Mouse (Mus musculus): ENCODE measurements at regions not wholly inside any gene's neighbourhood (a gene's known extent, or its start where the extent isn't known, plus 50 kb on each side); places are given as distances from the start of the nearest gene placed in this dataset.
"Not testable (repeated sequence)": the region's sequence is repeated elsewhere in the genome, so short reads cannot be mapped to it uniquely, and the experiment has no call there.

DNA sequence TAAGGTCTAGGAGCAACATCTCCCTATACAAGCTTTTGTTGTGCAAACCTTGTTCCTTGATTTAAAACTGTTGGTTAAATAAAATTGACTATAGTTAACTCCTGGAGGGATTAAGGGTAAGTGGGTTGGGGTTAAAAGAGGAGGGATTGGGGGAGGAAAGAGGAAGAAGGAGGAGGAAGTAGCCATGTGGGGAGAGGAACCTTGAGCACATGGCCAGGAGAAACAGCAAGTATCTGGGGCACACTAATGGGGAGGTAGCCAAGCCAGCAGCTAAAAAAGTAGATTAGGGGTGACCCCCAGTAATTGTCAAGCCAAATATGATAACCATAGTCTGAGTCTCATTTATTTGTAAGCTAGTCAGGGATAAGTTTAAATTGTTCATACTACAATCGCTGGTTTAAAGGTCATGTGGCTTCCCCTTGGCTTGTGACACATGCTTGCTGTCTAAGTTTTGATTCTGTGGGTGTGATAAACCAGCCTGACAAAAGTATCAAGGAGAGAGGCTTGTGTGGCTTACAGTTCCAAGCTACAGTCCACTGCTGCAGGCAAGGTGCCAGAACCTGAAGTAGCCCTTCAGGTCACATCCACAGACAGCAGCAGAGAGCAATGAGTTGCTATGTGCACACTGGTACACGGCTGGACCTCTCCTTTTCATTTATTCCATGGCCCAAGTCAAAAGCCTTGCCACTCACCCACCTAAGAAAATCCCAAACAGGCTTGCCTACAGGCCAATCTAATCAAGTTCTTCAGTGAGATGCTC lies 189.8 kb downstream of the Tcp10c start:
- H3K4me1 ChIP-seq (ENCODE audit: insufficient read depth): no peaks in the 10 kb centered on the region
- peak; percentile 37 for DNase-seq
- H3K4me2 ChIP-seq: no peak overlapping the region
- no peak overlapping the region for H3K9ac ChIP-seq
- no peak overlapping the region for H3K4me3 ChIP-seq (ENCODE audit: low read depth, low read length)
- H3K27ac ChIP-seq (ENCODE audit: low read depth): no peak overlapping the region
- ATAC-seq (ENCODE audit: insufficient read depth): no peak
- H3K36me3 ChIP-seq (ENCODE audit: insufficient read depth): no peaks in the 10 kb centered on the region
- 56% methylated on average over 2 of the region's 2 CpGs for WGBS
- 0 out of 2 replicates have a peak, but pooled peaks have one; percentile 16 for TF ChIP-seq CTCF (IDR thresholded peaks at IDR 0.05; ENCODE audit: low read depth)
- peaks cover 43% of the 10 kb centered on the region for H3K9me3 ChIP-seq (ENCODE audit: low read depth, low read length)
- no peaks in the 10 kb centered on the region for H3K27me3 ChIP-seq (ENCODE audit: insufficient read depth, low read length)

GRCm38 (mm10) chr17:13546249-13546648 lies 191.9 kb downstream of the Tcp10c start:
- no peak for DNase-seq
- Histone ChIP-seq H3K4me1 (ENCODE audit: insufficient read depth) (no peaks in the 10 kb centered on the region), H3K4me2 (no peak overlapping the region), H3K27me3 (ENCODE audit: insufficient read depth, low read length) (no peaks in the 10 kb centered on the region), H3K27ac (ENCODE audit: low read depth) (no peak overlapping the region), H3K9ac (no peak overlapping the region), H3K9me3 (ENCODE audit: low read depth, low read length) (peaks cover 44% of the 10 kb centered on the region), H3K36me3 (ENCODE audit: insufficient read depth) (no peaks in the 10 kb centered on the region), H3K4me3 (ENCODE audit: low read depth, low read length) (no peak overlapping the region)
- ATAC-seq (ENCODE audit: insufficient read depth): no peak
- TF ChIP-seq CTCF (IDR thresholded peaks at IDR 0.05; ENCODE audit: low read depth): no peak
- WGBS: 59% methylated on average over 3 of the region's 3 CpGs

DNA sequence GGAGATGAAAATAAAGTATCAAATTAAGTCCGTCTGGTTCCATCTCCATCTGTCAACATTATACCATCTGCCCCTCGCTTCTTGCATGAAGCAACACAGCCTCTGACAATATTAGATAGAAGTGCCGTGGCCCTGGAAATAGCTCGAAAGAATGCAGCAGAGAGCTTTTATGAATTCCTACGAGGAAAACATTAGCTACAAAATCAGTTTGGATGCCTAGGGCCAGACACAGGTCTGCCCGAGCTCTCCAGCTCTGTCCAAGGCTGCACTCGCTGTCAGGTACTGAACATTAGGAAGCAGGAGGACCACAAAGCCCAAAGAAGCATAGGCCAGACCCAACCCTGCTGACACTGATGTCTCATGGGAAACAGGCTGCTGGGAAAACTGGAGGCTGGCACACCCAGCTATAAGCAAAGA lies 192.3 kb downstream of the Tcp10c start:
- 74% methylated on average over 7 of the region's 7 CpGs for WGBS
- no peaks in the 10 kb centered on the region for H3K36me3 ChIP-seq (ENCODE audit: insufficient read depth)
- no peak for ATAC-seq (ENCODE audit: insufficient read depth)
- no peaks in the 10 kb centered on the region for H3K4me1 ChIP-seq (ENCODE audit: insufficient read depth)
- no peak overlapping the region for H3K4me2 ChIP-seq
- H3K27ac ChIP-seq (ENCODE audit: low read depth): no peak overlapping the region
- no peaks in the 10 kb centered on the region for H3K27me3 ChIP-seq (ENCODE audit: insufficient read depth, low read length)
- no peak overlapping the region for H3K9ac ChIP-seq
- peaks cover 45% of the 10 kb centered on the region for H3K9me3 ChIP-seq (ENCODE audit: low read depth, low read length)
- no peak overlapping the region for H3K4me3 ChIP-seq (ENCODE audit: low read depth, low read length)
- no peak for TF ChIP-seq CTCF (IDR thresholded peaks at IDR 0.05; ENCODE audit: low read depth)
- DNase-seq: no peak

DNA sequence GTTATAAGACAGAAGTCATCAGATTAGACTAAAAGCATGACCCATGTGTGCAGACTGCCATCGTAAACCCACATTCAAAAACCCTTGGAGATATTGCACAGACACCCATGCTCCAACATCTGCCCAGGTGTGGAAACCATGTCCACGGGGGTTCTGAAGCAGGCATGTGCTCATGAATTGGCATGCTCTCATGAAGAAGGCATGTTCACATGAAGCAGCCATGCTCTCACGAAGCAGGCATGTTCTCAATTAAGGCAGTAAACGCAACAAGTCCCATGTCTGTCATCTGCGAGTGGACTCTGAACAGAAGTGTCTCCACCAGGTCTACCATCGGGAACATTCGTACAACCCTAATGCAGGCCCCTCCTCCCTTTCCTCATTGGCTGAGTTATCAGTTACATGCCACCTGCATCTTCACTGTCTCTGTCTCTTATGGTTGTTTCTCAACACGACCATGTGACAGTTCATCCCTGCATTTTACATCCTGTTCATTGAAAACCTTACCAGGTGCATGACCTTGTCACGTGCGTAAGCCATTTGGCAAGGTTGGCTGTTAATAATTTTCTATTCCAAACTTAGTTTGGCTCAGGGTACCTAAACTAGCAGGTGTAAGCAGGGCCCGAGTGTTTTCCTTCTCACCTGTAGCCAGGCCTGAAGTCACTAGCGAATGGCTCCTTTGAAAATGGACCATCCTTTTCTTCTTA lies 193.4 kb downstream of the Tcp10c start:
- Histone ChIP-seq H3K4me1 (ENCODE audit: insufficient read depth) (no peaks in the 10 kb centered on the region), H3K27me3 (ENCODE audit: insufficient read depth, low read length) (no peaks in the 10 kb centered on the region), H3K9ac (no peak overlapping the region), H3K9me3 (ENCODE audit: low read depth, low read length) (peaks cover 47% of the 10 kb centered on the region), H3K4me3 (ENCODE audit: low read depth, low read length) (no peak overlapping the region), H3K4me2 (no peak overlapping the region), H3K36me3 (ENCODE audit: insufficient read depth) (no peaks in the 10 kb centered on the region), H3K27ac (ENCODE audit: low read depth) (no peak overlapping the region)
- no peak for ATAC-seq (ENCODE audit: insufficient read depth)
- WGBS: 63% methylated on average over 12 of the region's 12 CpGs
- no peak for DNase-seq
- no peak for TF ChIP-seq CTCF (IDR thresholded peaks at IDR 0.05; ENCODE audit: low read depth)

GRCm38 (mm10) chr17:13549975-13550895 lies 195.9 kb downstream of the Tcp10c start:
- H3K4me1 ChIP-seq (ENCODE audit: insufficient read depth): no peaks in the 10 kb centered on the region; the same call in 1 of the 2 replicates

GRCm38 (mm10) chr17:13550896-13551267 lies 196.5 kb downstream of the Tcp10c start:
- not testable (repeated sequence) for H3K4me3 ChIP-seq (ENCODE audit: low read depth, low read length); H3K27me3 ChIP-seq (ENCODE audit: insufficient read depth, low read length); DNase-seq; H3K36me3 ChIP-seq (ENCODE audit: insufficient read depth); H3K4me2 ChIP-seq; H3K27ac ChIP-seq (ENCODE audit: low read depth); H3K9ac ChIP-seq; H3K4me1 ChIP-seq (ENCODE audit: insufficient read depth)
- H3K9me3 ChIP-seq (ENCODE audit: low read depth, low read length): peaks cover 32% of the 10 kb centered on the region
- peak; percentile 36; the same call in 1 of the 2 replicates for ATAC-seq (ENCODE audit: insufficient read depth)

More at GRCm38 (mm10) chr17:13549975-13550895, 195.9 kb downstream of the Tcp10c start:
- ATAC-seq (ENCODE audit: insufficient read depth): peak; percentile 70; the same call in 1 of the 2 replicates
- H3K9me3 ChIP-seq (ENCODE audit: low read depth, low read length): peaks cover 35% of the 10 kb centered on the region
- H3K27me3 ChIP-seq (ENCODE audit: insufficient read depth, low read length): no peaks in the 10 kb centered on the region
- no peaks in the 10 kb centered on the region for H3K36me3 ChIP-seq (ENCODE audit: insufficient read depth)
- no peak for TF ChIP-seq CTCF (IDR thresholded peaks at IDR 0.05; ENCODE audit: low read depth)
- WGBS: 61% methylated on average over 9 of the region's 9 CpGs
- no peak overlapping the region for H3K4me2 ChIP-seq
- no peak overlapping the region for H3K4me3 ChIP-seq (ENCODE audit: low read depth, low read length)
- H3K9ac ChIP-seq: no peak overlapping the region
- peak; percentile 45 for DNase-seq
- no peak overlapping the region for H3K27ac ChIP-seq (ENCODE audit: low read depth)

DNA sequence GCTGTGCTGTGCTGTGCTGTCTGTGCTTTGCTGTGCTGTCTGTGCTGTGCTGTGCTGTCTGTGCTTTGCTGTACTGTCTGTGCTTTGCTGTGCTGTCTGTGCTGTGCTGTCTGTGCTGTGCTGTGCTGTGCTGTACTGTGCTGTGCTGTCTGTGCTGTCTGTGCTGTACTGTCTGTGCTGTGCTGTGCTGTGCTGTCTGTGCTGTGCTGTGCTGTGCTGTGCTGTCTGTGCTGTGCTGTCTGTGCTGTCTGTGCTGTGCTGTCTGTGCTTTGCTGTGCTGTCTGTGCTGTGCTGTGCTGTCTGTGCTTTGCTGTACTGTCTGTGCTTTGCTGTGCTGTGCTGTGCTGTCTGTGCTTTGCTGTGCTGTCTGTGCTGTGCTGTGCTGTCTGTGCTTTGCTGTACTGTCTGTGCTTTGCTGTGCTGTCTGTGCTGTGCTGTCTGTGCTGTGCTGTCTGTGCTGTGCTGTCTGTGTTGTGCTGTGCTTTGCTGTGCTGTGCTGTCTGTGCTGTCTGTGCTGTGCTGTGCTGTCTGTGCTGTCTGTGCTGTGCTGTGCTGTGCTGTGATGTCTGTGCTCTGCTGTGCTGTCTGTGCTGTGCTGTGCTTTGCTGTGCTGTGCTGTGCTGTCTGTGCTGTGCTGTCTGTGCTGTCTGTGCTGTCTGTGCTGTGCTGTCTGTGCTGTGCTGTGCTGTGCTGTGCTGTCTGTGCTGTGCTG lies 197.5 kb downstream of the Tcp10c start:
- H3K4me3 ChIP-seq (ENCODE audit: low read depth, low read length); H3K27ac ChIP-seq (ENCODE audit: low read depth); H3K4me1 ChIP-seq (ENCODE audit: insufficient read depth); H3K9ac ChIP-seq; H3K4me2 ChIP-seq; H3K27me3 ChIP-seq (ENCODE audit: insufficient read depth, low read length); H3K36me3 ChIP-seq (ENCODE audit: insufficient read depth): not testable (repeated sequence)
- ATAC-seq (ENCODE audit: insufficient read depth) (peak; percentile 46; the same call in 1 of the 2 replicates), DNase-seq (peak; percentile 41)
- H3K9me3 ChIP-seq (ENCODE audit: low read depth, low read length): peaks cover 26% of the 10 kb centered on the region

- H3K9me3 ChIP-seq (ENCODE audit: low read depth, low read length): peaks cover 25% of the 10 kb centered on the region
- not testable (repeated sequence) for H3K27ac ChIP-seq (ENCODE audit: low read depth); H3K27me3 ChIP-seq (ENCODE audit: insufficient read depth, low read length); DNase-seq; H3K4me3 ChIP-seq (ENCODE audit: low read depth, low read length); H3K4me2 ChIP-seq; H3K36me3 ChIP-seq (ENCODE audit: insufficient read depth); H3K4me1 ChIP-seq (ENCODE audit: insufficient read depth); H3K9ac ChIP-seq
- ATAC-seq (ENCODE audit: insufficient read depth): peak; percentile 35; the same call in 1 of the 2 replicates
Observed at GRCm38 (mm10) chr17:13552840-13553239, 198.5 kb downstream of the Tcp10c start.

DNA sequence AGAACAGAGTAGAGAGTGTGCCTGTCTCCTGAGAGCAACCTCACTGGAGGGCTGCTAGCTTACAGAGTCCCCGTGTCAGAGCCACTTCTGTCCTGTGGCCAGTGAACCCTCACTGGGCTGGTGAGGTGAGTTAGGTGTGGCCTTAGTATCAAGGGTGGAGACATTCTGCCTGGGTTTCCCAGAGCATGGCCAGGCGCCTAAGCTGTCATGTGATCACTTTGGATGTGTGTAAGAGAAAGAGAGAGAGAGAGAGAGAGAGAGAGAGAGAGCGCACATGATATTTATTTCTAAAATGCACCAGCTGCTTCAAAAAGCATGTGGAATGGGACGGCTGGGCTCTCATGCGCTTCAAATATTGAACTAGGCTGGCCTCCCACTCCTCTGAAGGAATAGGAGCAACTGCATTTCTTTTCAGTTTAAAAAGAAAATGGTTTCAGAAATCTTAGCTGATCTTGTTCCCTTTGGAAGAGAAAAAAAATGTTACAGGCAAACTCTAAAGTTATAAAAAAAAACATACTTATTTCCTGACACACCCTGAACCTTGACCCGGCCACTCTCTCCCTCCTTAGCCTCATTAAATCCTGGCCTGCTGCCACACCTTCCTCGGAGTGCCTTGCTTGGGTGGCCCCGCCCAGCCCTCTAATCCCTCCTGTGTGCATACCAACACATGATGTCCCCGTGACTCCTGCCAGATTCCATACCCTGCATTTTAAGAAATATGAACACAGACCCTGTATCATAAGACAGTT lies 201.1 kb downstream of the Tcp10c start:
- DNase-seq: peak; percentile 78
- not testable (repeated sequence) for H3K27me3 ChIP-seq (ENCODE audit: insufficient read depth, low read length); H3K9ac ChIP-seq; H3K4me1 ChIP-seq (ENCODE audit: insufficient read depth); H3K36me3 ChIP-seq (ENCODE audit: insufficient read depth); H3K4me3 ChIP-seq (ENCODE audit: low read depth, low read length); H3K4me2 ChIP-seq
- 19% methylated on average over 9 of the region's 9 CpGs for WGBS
- peak; percentile 30; the same call in 1 of the 2 replicates for ATAC-seq (ENCODE audit: insufficient read depth)
- Histone ChIP-seq H3K27ac (ENCODE audit: low read depth) (peak overlapping the region; percentile 58; the same call in 1 of the 2 replicates), H3K9me3 (ENCODE audit: low read depth, low read length) (peaks cover 11% of the 10 kb centered on the region)
